Mouse (Mus musculus): ENCODE data around the gene Dgke. TPM values are rescaled to one million over a fixed set of nuclear protein-coding genes. Genes with fewer than 3 reads are reported as not detected.
A peak's percentile ranks its signal among the peaks of the same experiment; 100 is the strongest.
"Not testable (repeated sequence)": the region's sequence is repeated elsewhere in the genome, so short reads cannot be mapped to it uniquely, and the experiment has no call there.

The Dgke gene
- total and polyA plus RNA-seq, 2 experiments from 2014 or later = 14.6 to 37.8 TPM

- Histone ChIP-seq H3K27me3 (ENCODE audit: insufficient read depth, low read length) (no peaks in the 10 kb centered on the region), H3K4me3 (ENCODE audit: low read depth, low read length) (no peak overlapping the region), H3K9ac (no peak overlapping the region), H3K36me3 (ENCODE audit: insufficient read depth) (no peaks in the 10 kb centered on the region), H3K4me1 (ENCODE audit: insufficient read depth) (no peaks in the 10 kb centered on the region), H3K27ac (ENCODE audit: low read depth, low read length) (no peak overlapping the region), H3K4me2 (ENCODE audit: low read depth) (no peak overlapping the region), H3K9me3 (ENCODE audit: low read length) (no peaks in the 10 kb centered on the region)
- DNase-seq = no peak
- WGBS = 76% methylated on average over 6 of the region's 6 CpGs
- TF ChIP-seq CTCF (IDR thresholded peaks at IDR 0.05; ENCODE audit: low read depth) = no peak
- no peak for ATAC-seq
Observed at GRCm38 (mm10) chr11:89098930-89099329, 32.3 kb upstream of the Dgke start.

- H3K27ac ChIP-seq (ENCODE audit: low read depth, low read length) = no peak overlapping the region
- TF ChIP-seq CTCF (IDR thresholded peaks at IDR 0.05; ENCODE audit: low read depth) = no peak
- WGBS = 85% methylated on average over 17 of the region's 17 CpGs
- no peaks in the 10 kb centered on the region for H3K36me3 ChIP-seq (ENCODE audit: insufficient read depth)
- no peak for ATAC-seq
- H3K9ac ChIP-seq = no peak overlapping the region
- no peak overlapping the region for H3K4me2 ChIP-seq (ENCODE audit: low read depth)
- no peak overlapping the region for H3K4me3 ChIP-seq (ENCODE audit: low read depth, low read length)
- no peaks in the 10 kb centered on the region for H3K27me3 ChIP-seq (ENCODE audit: insufficient read depth, low read length)
- H3K4me1 ChIP-seq (ENCODE audit: insufficient read depth) = no peaks in the 10 kb centered on the region
- DNase-seq = no peak
- no peaks in the 10 kb centered on the region for H3K9me3 ChIP-seq (ENCODE audit: low read length)
Observed at GRCm38 (mm10) chr11:89098083-89098835, 31.6 kb upstream of the Dgke start.

- not testable (repeated sequence) for H3K4me1 ChIP-seq (ENCODE audit: insufficient read depth); H3K4me2 ChIP-seq (ENCODE audit: low read depth); ATAC-seq; H3K9ac ChIP-seq; H3K36me3 ChIP-seq (ENCODE audit: insufficient read depth); DNase-seq; H3K4me3 ChIP-seq (ENCODE audit: low read depth, low read length); H3K27me3 ChIP-seq (ENCODE audit: insufficient read depth, low read length); H3K27ac ChIP-seq (ENCODE audit: low read depth, low read length); H3K9me3 ChIP-seq (ENCODE audit: low read length)
- WGBS = 87% methylated on average over 10 of the region's 10 CpGs
Observed at GRCm38 (mm10) chr11:89097292-89097691, 30.6 kb upstream of the Dgke start.

- TF ChIP-seq CTCF (IDR thresholded peaks at IDR 0.05; ENCODE audit: low read depth) = no peak
- 83% methylated on average over 3 of the region's 3 CpGs for WGBS
Observed at GRCm38 (mm10) chr11:89095306-89095705, 28.7 kb upstream of the Dgke start.

GRCm38 (mm10) chr11:89092714-89093113 is 26.1 kb upstream of the Dgke start:
- Histone ChIP-seq H3K4me1 (ENCODE audit: insufficient read depth) (no peaks in the 10 kb centered on the region), H3K9me3 (ENCODE audit: low read length) (no peaks in the 10 kb centered on the region), H3K27ac (ENCODE audit: low read depth, low read length) (no peak overlapping the region), H3K9ac (no peak overlapping the region), H3K4me3 (ENCODE audit: low read depth, low read length) (no peak overlapping the region), H3K27me3 (ENCODE audit: insufficient read depth, low read length) (no peaks in the 10 kb centered on the region), H3K4me2 (ENCODE audit: low read depth) (no peak overlapping the region), H3K36me3 (ENCODE audit: insufficient read depth) (no peaks in the 10 kb centered on the region)
- DNase-seq (no peak), ATAC-seq (no peak)
- TF ChIP-seq CTCF (IDR thresholded peaks at IDR 0.05; ENCODE audit: low read depth) = no peak
- WGBS = 55% methylated on average over 9 of the region's 9 CpGs

More at GRCm38 (mm10) chr11:89095306-89095705, 28.7 kb upstream of the Dgke start:
- H3K4me3 ChIP-seq (ENCODE audit: low read depth, low read length) = no peak overlapping the region
- DNase-seq (no peak), ATAC-seq (no peak)
- no peaks in the 10 kb centered on the region for H3K4me1 ChIP-seq (ENCODE audit: insufficient read depth)
- no peak overlapping the region for H3K4me2 ChIP-seq (ENCODE audit: low read depth)
- H3K36me3 ChIP-seq (ENCODE audit: insufficient read depth) = no peaks in the 10 kb centered on the region
- no peak overlapping the region for H3K27ac ChIP-seq (ENCODE audit: low read depth, low read length)
- H3K9ac ChIP-seq = no peak overlapping the region
- H3K27me3 ChIP-seq (ENCODE audit: insufficient read depth, low read length) = no peaks in the 10 kb centered on the region
- no peaks in the 10 kb centered on the region for H3K9me3 ChIP-seq (ENCODE audit: low read length)

GRCm38 (mm10) chr11:89090359-89090758 is 23.7 kb upstream of the Dgke start:
- H3K27ac ChIP-seq (ENCODE audit: low read depth, low read length); H3K4me2 ChIP-seq (ENCODE audit: low read depth); H3K27me3 ChIP-seq (ENCODE audit: insufficient read depth, low read length); H3K9me3 ChIP-seq (ENCODE audit: low read length); ATAC-seq; H3K4me1 ChIP-seq (ENCODE audit: insufficient read depth); DNase-seq; H3K4me3 ChIP-seq (ENCODE audit: low read depth, low read length); H3K36me3 ChIP-seq (ENCODE audit: insufficient read depth); H3K9ac ChIP-seq: not testable (repeated sequence)
- whole genome bisulfite sequencing = 94% methylated on average over 6 of the region's 7 CpGs

- Histone ChIP-seq H3K4me1 (ENCODE audit: insufficient read depth) (no peaks in the 10 kb centered on the region), H3K9me3 (ENCODE audit: low read length) (no peaks in the 10 kb centered on the region), H3K4me3 (ENCODE audit: low read depth, low read length) (no peak overlapping the region), H3K27ac (ENCODE audit: low read depth, low read length) (no peak overlapping the region), H3K4me2 (ENCODE audit: low read depth) (no peak overlapping the region), H3K27me3 (ENCODE audit: insufficient read depth, low read length) (no peaks in the 10 kb centered on the region), H3K36me3 (ENCODE audit: insufficient read depth) (no peaks in the 10 kb centered on the region), H3K9ac (no peak overlapping the region)
- DNase-seq = no peak
- ATAC-seq = no peak
- WGBS = 92% methylated on average over 4 of the region's 4 CpGs
- peak; percentile 21; the same call in 1 of the 2 replicates for TF ChIP-seq CTCF (IDR thresholded peaks at IDR 0.05; ENCODE audit: low read depth)
Observed at GRCm38 (mm10) chr11:89088754-89089153, 22.1 kb upstream of the Dgke start.

All from forebrain, postnatal 0 days (tissue).